Mouse (Mus musculus) bone marrow, adult 2 months (tissue): Measurements from ENCODE around the gene Fam234b.

Experiments
- CTCF ChIP-seq: fragments of 200-500 bp; IDR thresholded peaks from 2 replicates; pipeline ENCODE4 v1.5.1; 2011; ENCODE audit warnings: low read length, control low read depth; ENCODE audit not compliant: control insufficient read depth, insufficient read depth
- POLR2A ChIP-seq: fragments of 200-500 bp; IDR thresholded peaks from 2 replicates; pipeline ENCODE4 v1.6.1; 2011; ENCODE audit warnings: low read depth, mild to moderate bottlenecking, control low read depth, low read length, borderline replicate concordance; ENCODE audit not compliant: control insufficient read depth

DNA sequence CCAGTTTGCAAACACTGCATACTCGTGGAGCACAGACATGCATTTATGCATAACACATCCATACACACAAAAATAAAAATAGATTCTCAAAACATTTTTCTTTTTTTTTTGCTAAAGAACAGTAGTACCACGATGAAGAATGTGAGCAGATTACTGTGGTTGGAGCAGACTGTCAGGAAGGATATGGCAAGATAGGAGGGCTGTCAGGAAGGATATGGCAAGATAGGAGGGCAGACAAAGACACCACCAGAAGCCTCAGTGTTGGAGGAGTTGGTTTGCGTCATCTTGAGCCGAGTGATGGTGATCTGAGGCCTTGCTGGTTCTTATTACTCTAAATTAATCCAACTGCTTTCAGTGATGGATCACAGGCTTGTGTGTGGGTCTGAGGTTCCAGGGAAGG, 34.9 kb upstream of the Fam234b start:
- TF ChIP-seq CTCF (no peak), POLR2A (no peak)
